Mouse (Mus musculus) ES-CJ7 (cell line): ENCODE results near the gene Spata9.
"Not testable (repeated sequence)": the region's sequence is repeated elsewhere in the genome, so short reads cannot be mapped to it uniquely, and the experiment has no call there.

Experiments
- DNase-seq: peaks from one replicate; pipeline ENCODE4 v3.0.0; 2011; ENCODE audit warnings: low read depth, low spot score

Spata9 gene

GRCm38 (mm10) chr13:75966850-75967249 is at the start of gene Spata9:
Gene Spata9 (plus strand): TSS chr13:75967150.
- DNase-seq = no peak

GRCm38 (mm10) chr13:75927951-75928350 is 39.0 kb upstream of the Spata9 start:
- DNase-seq = no peak

DNA sequence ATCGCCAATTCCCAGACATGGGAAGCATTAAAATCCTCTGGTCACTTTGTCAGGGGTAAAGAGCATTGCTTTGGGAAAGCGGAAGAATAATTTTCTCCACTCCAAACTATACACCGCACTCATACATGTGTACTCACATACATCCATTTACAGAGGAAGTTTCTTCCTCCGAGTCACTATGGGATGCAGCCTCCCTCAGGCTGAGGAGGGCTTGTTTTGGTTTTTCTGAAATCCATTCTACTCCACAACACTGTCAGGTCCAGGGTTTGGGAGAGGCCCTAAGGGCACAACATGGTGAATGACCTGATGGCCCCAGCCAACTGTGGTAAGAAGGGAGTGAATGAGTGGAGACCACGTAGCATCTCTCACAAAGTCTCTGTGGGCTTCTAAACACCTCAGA is 37.9 kb upstream of the Spata9 start:
- not testable (repeated sequence) for DNase-seq

- DNase-seq = no peak
Observed at GRCm38 (mm10) chr13:75930023-75930422, 36.9 kb upstream of the Spata9 start.

DNA sequence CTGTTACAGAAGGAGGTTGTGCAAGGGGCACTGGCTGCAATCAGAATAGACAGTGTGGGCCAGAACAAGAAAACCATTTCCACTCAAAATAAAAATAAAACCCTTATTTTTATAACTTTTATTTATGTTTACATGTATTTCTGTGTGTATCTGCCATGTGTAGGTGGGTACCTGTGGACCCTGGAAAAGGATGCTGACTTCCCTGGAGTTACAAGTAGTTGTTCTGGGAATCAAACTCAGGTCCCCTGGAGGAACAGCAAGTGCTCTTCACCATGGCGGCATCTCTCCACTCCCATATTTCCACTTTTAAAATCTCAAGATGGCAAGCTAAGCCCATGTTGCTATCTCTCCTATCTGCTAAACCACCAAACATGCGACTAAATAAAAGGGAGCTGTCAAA is 36.3 kb upstream of the Spata9 start:
- DNase-seq = no peak

- no peak for DNase-seq
Observed at GRCm38 (mm10) chr13:75931073-75931472, 35.9 kb upstream of the Spata9 start.

DNA sequence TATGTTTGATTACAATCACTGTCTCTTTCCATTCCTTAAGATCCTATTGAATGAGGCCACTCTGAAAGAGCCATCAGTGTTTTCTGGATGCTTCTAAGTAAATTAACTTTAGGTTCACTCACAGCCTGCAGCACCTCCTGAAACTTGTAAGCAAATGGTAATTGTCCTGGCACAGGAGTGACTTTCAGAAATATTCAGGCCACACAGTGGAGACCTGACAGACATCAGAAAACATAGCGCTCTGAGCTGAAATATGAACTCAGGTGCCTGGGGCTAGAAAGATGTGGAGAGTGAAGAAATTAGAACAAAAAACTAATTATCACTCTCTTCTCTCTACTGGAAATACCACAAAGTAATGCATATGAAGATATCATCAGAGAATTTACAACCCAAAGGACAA is 33.7 kb upstream of the Spata9 start:
- DNase-seq = no peak

DNA sequence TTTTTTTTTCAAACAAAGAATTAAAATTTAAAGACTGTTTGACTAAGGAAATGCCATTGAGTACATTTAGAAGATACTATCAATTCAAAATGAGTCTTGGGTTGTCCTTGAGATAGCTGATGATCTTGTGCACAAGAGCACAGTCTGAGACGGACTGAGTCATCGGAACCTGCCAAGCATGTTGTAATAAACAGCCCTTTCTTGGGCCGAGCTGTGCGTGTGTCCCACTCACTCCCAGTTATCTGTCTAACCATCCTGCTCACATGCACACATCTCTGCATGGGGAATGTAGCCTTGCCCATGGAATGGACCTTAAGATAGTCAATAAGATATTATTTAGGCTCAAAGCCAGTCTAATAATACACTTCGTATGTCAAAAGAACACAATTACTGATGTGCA is 28.1 kb upstream of the Spata9 start:
- no peak for DNase-seq

- no peak for DNase-seq
Observed at GRCm38 (mm10) chr13:75940791-75941517, 26.0 kb upstream of the Spata9 start.

GRCm38 (mm10) chr13:75941518-75942295 is 25.2 kb upstream of the Spata9 start:
- no peak for DNase-seq

- peak; percentile 2 for DNase-seq
Observed at GRCm38 (mm10) chr13:75942731-75943130, 24.2 kb upstream of the Spata9 start.

DNA sequence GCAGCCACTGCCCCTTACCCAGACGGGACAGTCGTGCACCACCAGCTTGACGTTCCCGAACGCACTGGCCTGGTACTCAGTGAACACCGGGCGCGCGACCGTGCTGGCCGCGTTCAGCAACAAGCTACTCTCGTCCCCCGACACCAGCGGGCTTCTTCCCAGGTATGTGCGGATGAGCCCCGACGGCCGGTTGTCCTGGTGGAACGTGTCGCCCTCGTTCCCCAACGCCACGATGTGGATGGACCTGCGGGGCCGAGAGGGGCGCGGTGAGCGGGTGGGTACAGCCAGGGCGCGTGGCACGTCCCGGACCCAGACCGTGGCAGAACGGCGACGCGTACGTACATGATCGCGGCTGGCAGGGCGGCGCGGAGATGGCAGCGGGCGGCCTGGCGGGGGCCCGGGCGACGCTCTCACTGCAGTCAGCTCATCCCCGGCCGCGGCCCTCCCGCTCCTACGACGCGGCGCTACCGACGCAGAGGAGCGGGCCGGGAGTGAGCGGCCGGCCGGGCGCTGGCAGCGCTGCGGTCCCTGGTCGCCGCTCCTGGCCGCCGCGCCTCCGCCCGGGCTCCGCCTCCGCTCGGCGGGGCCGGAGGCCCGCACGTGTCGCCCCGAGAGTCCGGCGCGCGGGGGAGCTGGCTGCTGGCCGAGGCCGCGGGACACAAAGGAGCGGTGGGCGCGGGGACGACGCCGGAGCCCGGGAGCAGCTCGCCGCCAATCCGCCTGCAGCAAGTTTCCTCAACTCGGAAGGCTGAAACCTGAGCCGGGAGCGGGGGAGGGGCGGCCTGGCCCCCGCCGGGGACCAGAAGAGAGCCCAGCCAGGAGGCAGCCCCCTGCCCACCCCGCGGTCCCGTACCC is 23.5 kb upstream of the Spata9 start, which contains the start of gene Rhobtb3:
Rhobtb3 (minus strand) TSS at position 737 of the 855 bp plus-strand sequence.
- peak; percentile 71 for DNase-seq

- no peak for DNase-seq
Observed at GRCm38 (mm10) chr13:75944044-75944820, 22.7 kb upstream of the Spata9 start.

DNA sequence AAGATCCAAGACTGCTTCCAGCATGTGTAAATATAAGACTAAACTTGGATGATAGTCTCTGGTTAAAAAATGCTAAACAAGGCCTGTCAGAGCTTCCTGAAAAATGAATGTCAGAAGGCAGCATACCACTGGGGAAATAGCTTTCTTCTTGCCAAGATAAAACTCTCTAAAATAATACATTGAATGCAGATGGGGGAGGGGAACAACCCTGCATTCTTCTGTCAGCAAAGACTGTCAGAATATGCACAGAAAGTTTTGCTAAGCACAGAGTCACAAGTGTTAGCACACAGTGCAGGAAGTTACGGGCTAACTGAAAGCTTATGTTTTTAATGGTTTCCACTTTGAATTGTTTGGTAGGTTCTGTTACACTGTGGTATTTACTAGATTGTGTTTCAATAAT is 16.7 kb upstream of the Spata9 start:
- no peak for DNase-seq

DNA sequence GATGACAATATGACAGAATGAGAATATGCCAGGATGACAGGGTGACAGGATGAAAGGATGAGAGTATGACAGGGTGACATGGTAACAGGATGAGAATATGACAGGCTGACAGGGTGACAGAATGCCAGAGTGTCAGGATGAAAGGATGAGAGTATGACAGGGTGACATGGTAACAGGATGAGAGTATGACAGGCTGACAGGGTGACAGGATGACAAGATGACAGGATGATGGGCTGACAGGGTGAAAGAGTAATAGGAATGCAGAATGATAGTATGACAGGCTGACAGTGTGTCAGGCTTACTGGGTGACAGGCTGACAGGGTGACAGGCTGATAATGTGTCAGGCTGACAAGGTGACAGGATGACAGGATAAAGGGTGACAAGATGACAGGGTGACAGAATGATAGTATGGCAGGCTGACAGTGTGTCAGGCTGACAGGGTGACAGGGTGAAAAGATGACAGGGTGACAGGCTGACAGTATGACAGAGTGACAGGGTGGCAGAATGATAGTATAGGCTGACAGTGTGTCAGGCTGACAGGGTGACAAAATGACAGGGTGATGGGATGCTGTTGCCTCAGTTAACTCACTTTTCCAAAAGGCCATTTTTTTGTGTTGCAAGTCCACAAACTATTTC is 11.5 kb upstream of the Spata9 start:
- DNase-seq = no peak

DNA sequence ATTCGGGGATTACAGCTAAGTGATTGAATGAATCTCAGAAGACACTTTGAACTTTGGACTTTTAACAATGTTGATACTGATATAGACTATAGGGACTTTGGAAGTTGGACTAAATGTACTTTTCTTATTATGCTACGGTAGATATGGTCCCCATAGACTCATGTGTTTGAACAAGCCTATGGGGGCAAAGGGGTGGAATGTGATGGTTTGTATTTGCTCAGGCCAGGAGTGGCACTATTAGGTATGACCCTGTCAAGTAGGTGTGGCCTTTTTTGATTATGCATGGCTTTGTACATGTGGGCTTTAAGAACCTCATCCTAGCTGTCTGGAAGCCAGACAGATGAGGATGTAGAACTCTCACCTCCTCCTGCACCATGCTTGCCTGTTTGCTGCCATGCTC is 7.5 kb downstream of the Spata9 start:
- no peak for DNase-seq

DNA sequence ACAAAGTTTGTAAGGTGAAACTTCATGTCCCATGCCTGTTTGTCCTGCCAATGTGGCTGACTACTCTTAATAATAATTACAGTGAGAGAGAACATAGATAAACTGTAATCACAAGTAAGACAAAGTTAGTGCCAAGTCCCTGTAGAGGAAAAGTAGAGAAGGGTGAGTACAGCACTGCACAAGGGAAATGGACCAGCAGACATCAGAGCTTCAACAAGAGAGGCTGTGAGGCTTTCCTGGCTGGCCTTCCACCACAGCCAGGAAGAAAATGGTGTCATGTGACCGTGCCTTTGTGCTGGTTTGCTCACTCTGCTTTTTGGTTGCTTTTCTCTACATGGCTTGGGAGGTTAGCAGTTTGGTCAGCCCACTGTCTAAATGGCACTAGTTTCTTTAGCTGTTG is 8.7 kb downstream of the Spata9 start:
- DNase-seq = no peak

GRCm38 (mm10) chr13:75976218-75976617 is 9.3 kb downstream of the Spata9 start:
- DNase-seq = no peak

DNA sequence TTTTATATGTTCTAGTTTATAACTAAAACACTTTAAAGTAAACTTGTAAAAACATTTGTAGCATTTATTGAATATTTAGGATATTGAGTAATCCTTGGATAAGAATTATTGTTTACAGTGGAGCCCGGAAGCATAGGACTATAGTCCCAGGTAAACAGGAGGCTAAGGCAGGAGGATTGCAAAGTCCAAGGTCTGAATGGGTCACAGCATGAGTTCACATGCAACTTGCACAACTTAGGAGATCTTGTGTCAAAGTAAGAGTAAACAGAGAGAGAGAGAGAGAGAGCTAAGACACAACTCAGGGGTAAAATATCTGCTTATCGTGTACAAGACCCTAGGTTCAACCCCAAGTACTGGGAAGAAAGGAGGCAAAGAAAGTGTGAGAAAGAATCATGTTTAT is 9.7 kb downstream of the Spata9 start:
- no peak for DNase-seq

DNA sequence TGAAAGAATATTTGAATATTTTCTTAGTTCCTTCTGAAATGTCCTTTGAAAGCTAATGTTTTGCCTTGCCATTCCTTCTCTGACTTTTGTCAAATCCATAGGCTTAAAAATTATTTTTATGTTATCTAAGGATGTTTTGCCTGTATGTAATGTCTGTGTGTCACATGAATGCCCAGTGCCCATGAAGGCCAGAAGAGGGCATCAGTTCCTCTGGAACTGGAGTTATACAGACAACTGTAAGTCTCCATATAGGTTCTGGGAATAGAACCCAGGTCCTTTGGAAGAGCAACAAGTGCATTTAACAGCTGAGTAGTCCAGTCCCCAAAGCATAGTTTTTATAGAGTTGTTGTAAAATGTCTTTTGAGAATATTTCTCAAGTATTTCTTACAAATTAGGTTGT is 15.0 kb downstream of the Spata9 start:
- DNase-seq = peak; percentile 18

DNA sequence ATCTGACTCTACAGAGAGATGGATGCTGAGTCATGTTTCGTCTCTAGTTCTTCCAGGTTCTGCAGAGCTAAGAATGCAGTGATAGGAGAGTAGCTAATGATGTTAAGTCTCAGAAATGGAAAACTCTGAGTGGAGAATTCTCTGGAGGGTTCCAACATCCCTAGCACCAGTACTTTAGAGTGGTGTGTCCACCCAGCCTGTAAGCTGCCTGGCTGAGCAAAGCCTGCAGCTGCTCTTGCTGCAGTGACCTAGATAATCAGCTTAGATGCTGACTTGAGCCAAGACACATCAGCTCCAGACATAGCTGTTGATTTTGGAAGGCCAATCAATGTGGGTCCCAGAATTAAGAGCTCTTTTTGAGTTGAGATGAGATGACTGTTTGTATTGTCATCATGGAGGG is 21.1 kb downstream of the Spata9 start:
- DNase-seq = no peak
